Mouse (Mus musculus) gastrocnemius, postnatal 14 days (tissue): Measurements from ENCODE around the gene Eri3. TPM values are rescaled to one million over a fixed set of nuclear protein-coding genes. Genes with fewer than 3 reads are reported as not detected.

Experiments used
- DNase-seq: peaks from one replicate; pipeline ENCODE4 v3.0.0; 2021; ENCODE audit warnings: mixed read lengths
- intact Hi-C: fragments of 180-260 bp; cut with DNase I; formaldehyde crosslinking; loops from one replicate; pipeline ENCODE4 v1.15.1; 2025; ENCODE audit warnings: low total_unique reads
- total RNA-seq, 2 experiments: library from RNA; stranded (reverse); gene quantifications; 2 replicates each; pipeline ENCODE4 v1.2.3; 2021

The Eri3 gene
- total RNA-seq, 2 experiments from 2014 or later, result 68.6 to 70.8 TPM

GRCm38 (mm10) chr4:117611385-117611784 lies 61.2 kb downstream of the Eri3 start:
- no peak for DNase-seq
- intact Hi-C loops, result no loop called here

DNA sequence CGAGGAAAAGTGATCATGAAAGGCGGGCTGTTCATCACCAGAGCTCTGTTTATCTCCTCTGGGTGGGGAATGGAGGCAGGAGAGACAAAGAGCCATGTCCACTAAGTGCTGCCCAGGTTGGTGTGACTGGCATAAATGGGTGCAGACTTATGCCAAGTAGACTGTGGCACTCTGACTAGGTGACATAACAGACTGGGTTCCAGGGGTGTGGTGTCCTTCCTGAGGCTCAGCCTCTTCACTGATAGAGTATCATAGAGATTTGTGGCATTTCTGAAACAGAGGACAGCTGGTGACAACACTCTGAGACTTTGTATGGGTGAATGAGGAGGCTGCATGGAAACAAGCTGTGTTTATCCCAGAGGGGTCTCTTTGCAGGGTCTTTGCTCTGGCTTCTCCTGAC lies 61.6 kb downstream of the Eri3 start:
- intact Hi-C loops, result no loop called here
- DNase-seq, result no peak

- intact Hi-C loops, result no loop called here
- no peak for DNase-seq
Observed at GRCm38 (mm10) chr4:117612713-117613112, 62.5 kb downstream of the Eri3 start.

GRCm38 (mm10) chr4:117613153-117613773 lies 63.1 kb downstream of the Eri3 start:
- no peak for DNase-seq
- intact Hi-C loops, result no loop called here

GRCm38 (mm10) chr4:117616600-117616999 lies 66.4 kb downstream of the Eri3 start:
- intact Hi-C loops, result no loop called here
- DNase-seq, result no peak

- no peak for DNase-seq
- intact Hi-C loops, result loop anchor here (10.0 kb wide), 1 partner anchor 53 kb away; no protein-coding TSS in a partner anchor
Observed at GRCm38 (mm10) chr4:117622270-117622669, 72.1 kb downstream of the Eri3 start.

- intact Hi-C loops, result loop anchor here (10.0 kb wide), 1 partner anchor 52 kb away; no protein-coding TSS in a partner anchor
- no peak for DNase-seq
Observed at GRCm38 (mm10) chr4:117623025-117623424, 72.9 kb downstream of the Eri3 start.

- intact Hi-C loops, result loop anchor here (10.0 kb wide), 1 partner anchor 50 kb away; no protein-coding TSS in a partner anchor
- no peak for DNase-seq
Observed at GRCm38 (mm10) chr4:117624660-117625059, 74.5 kb downstream of the Eri3 start.

DNA sequence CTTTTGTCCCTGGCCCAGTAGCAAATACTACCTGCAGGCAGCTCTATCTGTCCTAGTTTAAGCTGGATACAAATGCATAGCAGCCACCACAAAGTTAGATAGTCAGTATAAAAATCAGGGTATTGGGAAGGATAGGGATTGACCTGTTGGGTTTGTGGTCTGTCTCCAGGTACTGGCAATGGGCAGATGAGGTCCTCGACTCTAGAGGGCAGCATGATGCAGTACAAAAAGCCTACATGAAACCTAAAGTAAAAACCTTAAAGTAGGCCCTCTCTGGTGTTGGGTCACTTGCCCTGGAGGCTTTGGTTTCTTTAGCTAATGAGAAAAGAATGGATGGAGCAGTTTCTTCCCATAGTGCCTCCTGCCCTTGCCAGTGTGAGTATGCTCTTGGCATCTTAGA lies 78.3 kb downstream of the Eri3 start:
- intact Hi-C loops, result loop anchor here (10.0 kb wide), 1 partner anchor 46 kb away; no protein-coding TSS in a partner anchor
- DNase-seq, result no peak

DNA sequence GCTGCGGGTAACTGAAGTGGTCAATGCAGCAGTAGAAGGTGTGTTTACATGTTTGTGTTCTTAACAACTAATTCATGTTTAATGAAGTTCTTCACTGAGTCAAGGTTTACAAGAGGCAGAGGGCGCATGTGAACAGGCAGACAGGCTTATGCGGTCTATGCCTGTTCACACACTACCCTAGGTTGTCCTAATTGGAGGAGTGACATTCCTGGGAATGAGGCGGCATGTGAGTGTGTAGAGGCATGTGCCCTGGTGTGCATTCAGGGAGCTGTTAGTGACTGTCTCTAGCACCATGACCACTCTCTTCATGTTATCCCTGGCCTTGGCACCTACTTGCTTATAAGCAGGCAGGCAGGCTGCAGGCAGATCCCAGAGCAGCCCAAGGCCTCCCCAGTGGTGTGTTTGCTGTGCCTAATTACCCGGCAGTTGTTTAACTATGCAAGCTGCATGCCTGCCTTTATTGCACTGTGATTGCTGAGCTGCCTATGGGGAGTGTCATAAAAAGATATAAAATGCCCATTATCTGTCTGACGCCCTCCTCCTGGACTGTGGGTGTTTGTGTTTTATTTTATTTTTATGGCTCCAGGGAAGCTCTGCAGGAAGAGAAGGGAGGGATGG lies 80.0 kb downstream of the Eri3 start:
- no peak for DNase-seq
- intact Hi-C loops, result no loop called here

GRCm38 (mm10) chr4:117633527-117633926 lies 83.4 kb downstream of the Eri3 start:
- intact Hi-C loops, result no loop called here
- no peak for DNase-seq

DNA sequence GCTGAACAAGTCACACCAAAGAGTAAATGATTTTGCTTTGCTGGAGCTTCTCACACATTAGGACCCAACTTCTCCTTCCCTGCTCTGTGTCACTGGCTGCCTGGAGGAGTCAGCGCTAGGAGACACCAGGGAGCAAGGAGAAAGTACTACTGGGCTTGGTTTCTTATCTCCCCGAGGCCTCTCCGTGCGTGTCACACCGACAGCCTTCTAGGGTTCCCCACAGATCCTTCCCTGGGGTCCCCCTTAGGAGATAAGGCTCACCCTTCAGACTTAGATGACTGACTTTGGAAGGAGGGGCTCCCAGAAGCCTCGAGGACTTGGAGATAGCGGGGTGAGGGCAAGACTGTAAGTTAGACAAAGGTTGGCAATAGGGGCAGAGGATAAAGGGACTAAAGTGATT lies 84.5 kb downstream of the Eri3 start:
- intact Hi-C loops, result no loop called here
- DNase-seq, result no peak

DNA sequence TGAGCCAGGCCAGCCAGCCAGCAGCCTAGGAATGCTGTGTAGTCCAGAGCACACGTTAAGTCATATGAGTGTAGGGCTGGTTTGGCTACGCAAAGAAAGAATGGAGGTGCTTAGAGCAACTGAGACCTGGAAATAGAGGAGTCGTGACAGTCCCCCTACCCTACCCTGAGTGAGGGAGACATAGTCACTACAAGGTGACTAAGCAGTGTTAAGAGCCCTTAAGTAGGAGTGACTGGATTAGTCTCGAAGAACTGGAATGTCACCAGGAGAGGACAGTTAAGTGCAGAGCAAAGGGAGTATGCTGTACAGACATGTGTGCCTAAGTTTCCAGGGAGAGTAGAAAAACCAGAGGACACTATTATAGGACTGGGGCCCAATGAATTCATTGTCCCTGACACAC lies 86.0 kb downstream of the Eri3 start:
- intact Hi-C loops, result no loop called here

GRCm38 (mm10) chr4:117636891-117637613 lies 86.9 kb downstream of the Eri3 start:
- intact Hi-C loops, result no loop called here
- DNase-seq, result no peak

More for the DNA sequence above, 86.0 kb downstream of the Eri3 start:
- no peak for DNase-seq

DNA sequence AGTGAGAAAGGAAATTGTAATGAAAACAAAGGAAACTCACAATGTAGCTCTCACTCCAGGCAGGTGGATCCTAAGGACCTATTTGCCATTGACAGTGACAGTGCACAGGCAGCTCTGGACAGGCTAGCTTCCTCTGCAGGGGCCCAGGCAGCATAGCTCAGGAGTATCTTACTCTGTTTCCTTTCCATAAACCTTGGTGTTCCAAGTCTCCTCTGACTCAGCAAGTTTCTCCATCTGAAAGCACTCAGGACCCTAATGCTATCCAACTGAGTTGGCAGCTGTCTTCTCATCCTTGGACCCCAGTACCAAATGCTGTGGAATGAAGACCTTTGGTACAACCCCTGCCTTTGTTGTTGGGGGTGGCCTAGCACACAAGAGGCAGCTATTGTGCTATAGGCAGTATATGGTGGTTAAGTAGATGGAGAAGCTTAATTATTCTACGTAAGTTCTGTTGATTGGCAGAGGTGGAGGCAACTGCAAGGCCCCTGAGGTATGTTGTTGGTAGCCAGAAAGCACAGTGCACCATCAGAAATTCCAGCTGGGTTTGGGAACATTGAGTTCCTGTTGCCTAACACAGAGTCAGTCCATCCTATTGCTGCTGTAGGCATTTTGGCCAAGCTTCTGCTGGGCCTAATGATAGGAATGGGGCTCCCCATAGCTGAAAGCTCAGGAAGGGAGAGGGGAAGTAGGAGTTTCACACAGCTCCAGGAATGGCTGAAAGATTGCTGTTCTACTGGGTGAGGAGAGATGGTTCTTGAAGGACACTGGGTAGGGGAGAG lies 90.9 kb downstream of the Eri3 start:
- intact Hi-C loops, result no loop called here

DNA sequence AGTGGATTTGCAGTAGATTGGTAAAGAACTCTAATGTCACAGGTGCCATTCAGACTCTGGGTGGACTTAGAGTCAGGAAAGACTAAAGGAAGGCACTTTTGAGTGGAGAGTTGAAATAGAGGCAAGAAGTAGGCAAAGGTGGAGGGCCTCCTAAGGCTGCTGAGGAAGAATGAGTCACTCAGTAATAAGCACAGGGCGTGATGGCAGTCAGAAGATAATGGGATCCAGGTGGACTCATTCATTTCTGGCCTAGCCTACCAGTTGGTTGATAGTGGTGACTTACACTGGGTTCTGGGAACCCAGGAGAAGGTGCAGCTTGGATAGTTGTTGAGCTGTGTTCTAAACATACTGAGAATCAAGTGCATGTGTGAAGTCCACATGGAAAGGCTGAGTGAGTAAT lies 91.6 kb downstream of the Eri3 start:
- intact Hi-C loops, result no loop called here
- DNase-seq, result no peak

More for the DNA sequence above, 90.9 kb downstream of the Eri3 start:
- DNase-seq, result no peak

DNA sequence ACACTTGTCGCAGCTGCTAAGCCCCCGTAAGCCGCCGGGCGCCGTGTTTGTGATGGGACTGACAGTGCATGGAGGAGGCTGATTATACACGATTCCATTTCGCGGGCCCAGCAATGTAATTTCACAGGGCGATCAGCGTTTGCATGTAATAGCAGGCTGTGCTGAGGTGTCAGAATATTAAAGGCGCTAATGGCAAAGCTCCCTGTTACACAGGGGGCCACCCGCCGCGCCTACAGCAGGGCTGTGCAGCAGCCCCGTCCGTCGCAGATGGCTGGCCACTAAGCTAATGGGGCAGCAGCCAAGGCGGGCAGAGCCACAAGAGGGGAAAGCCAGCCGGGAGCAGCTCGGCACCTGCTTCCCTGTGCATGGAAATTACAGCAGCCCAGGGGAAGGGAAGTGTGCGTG lies 94.9 kb downstream of the Eri3 start:
- peak; percentile 66 for DNase-seq
- intact Hi-C loops, result no loop called here

- no peak for DNase-seq
- intact Hi-C loops, result no loop called here
Observed at GRCm38 (mm10) chr4:117645859-117646258, 95.7 kb downstream of the Eri3 start.

DNA sequence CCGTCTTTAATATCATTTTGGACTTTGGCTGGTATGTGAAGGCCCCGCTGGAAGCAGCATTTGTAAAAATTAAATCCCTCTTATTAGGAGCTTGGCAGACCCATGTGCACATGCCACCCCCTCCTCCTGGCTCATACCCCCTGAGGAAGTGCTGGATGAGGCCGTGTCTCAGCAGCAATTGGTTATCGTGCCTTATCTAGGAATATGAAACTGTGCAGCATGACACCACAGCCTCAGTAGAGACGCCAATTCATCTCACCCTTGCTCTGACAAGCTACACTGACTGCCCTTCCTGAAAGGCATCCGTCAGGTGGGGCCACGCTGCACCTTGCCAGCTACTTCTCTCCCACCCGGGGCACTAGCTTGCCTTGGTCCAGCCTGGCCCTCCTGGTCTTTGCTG lies 96.3 kb downstream of the Eri3 start:
- intact Hi-C loops, result no loop called here
- DNase-seq, result no peak
